Mouse (Mus musculus) cerebellum, postnatal 4 days (tissue): ENCODE data around the gene Spata1.

ENCODE experiments used
- DNase-seq, 2 experiments: peaks; one replicate each; pipeline ENCODE4 v3.0.0; 2022; ENCODE audit warnings: low spot score in 2 of 2, mixed read lengths in 1 of 2

Gene Spata1

GRCm38 (mm10) chr3:146499431-146500002, at the start of gene Spata1, which contains the start of gene Gng5:
Gene Spata1 (minus strand): TSS chr3:146499753.
Gene Gng5 (plus strand): TSS chr3:146499807.
- peak; percentile 68 to 80 for DNase-seq

GRCm38 (mm10) chr3:146543632-146544031, 44.1 kb upstream of the Spata1 start:
- no peak for DNase-seq

- no peak for DNase-seq
Observed at GRCm38 (mm10) chr3:146540521-146541273, 41.1 kb upstream of the Spata1 start.

GRCm38 (mm10) chr3:146534986-146535385, 35.4 kb upstream of the Spata1 start:
- DNase-seq, result no peak

GRCm38 (mm10) chr3:146528335-146528734, 28.8 kb upstream of the Spata1 start:
- no peak for DNase-seq

GRCm38 (mm10) chr3:146521652-146522020, 22.1 kb upstream of the Spata1 start:
- no peak for DNase-seq

- peak; percentile 69 to 84 for DNase-seq
Observed at GRCm38 (mm10) chr3:146520798-146521651, 21.5 kb upstream of the Spata1 start, which contains the start of gene Rpf1. Gene Rpf1 (minus strand): TSS chr3:146521429.

- no peak for DNase-seq
Observed at GRCm38 (mm10) chr3:146520226-146520797, 20.8 kb upstream of the Spata1 start.

GRCm38 (mm10) chr3:146506711-146507110, 7.2 kb upstream of the Spata1 start:
- no peak for DNase-seq

GRCm38 (mm10) chr3:146501601-146502123, 2.1 kb upstream of the Spata1 start:
- DNase-seq, result no peak

GRCm38 (mm10) chr3:146500810-146501201, 1.3 kb upstream of the Spata1 start:
- no peak for DNase-seq

GRCm38 (mm10) chr3:146500003-146500809, 653 bp upstream of the Spata1 start:
- no peak for DNase-seq

- no peak for DNase-seq
Observed at GRCm38 (mm10) chr3:146498989-146499388, 564 bp downstream of the Spata1 start.

- no peak for DNase-seq
Observed at GRCm38 (mm10) chr3:146494941-146495340, 4.6 kb downstream of the Spata1 start.

GRCm38 (mm10) chr3:146486464-146486863, 13.1 kb downstream of the Spata1 start:
- no peak for DNase-seq

- DNase-seq, result no peak
Observed at GRCm38 (mm10) chr3:146482044-146482443, 17.5 kb downstream of the Spata1 start.

GRCm38 (mm10) chr3:146474428-146474827, 25.1 kb downstream of the Spata1 start:
- no peak for DNase-seq

GRCm38 (mm10) chr3:146473741-146474140, 25.8 kb downstream of the Spata1 start:
- DNase-seq, result no peak

GRCm38 (mm10) chr3:146472657-146473056, 26.9 kb downstream of the Spata1 start:
- no peak for DNase-seq

- no peak for DNase-seq
Observed at GRCm38 (mm10) chr3:146469226-146469625, 30.3 kb downstream of the Spata1 start.

GRCm38 (mm10) chr3:146462939-146463338, 36.6 kb downstream of the Spata1 start:
- no peak for DNase-seq
